Mouse (Mus musculus) layer of hippocampus, adult 18-20 months (tissue): ENCODE measurements at regions not wholly inside any gene's neighbourhood (a gene's known extent, or its start where the extent isn't known, plus 50 kb on each side); places are given as distances from the start of the nearest gene placed in this dataset.

Experiments
- DNase-seq, 2 experiments: peaks; one replicate each; pipeline ENCODE4 v3.0.0; 2022; ENCODE audit warnings: low spot score in 2 of 2

DNA sequence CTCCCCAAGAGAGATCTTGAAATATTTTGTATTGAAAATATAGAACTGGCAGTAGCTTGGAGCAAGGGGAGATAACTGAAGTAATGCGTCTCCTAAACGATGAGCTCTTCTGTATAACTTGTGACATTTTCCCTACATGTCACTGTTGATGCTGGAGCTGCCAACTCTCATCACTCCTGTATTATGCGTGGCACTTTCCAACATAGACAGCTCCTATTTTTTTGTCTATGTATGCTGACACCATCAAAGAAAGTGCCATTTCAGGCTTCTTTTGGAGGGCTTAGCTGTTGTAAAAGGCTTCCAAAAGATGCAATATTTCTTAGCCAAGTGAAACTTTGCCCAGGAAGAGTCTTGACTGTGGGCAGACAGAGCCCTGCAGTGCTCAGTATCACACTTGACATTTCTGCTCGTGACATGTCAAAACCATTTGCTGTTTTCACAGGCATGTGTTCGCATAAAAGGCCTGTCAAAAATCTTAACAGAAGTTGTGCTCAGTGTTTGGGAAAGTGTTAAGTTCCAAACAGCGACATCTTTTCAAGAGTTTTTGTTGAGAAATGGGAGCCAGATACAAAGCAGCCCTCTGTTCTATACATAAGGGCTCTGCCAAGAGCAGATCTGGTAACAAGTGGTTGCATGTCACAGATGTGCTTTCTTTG lies 53.6 kb upstream of the Otol1 start:
- peak in 1 of 2 experiments; percentile 31 for DNase-seq

DNA sequence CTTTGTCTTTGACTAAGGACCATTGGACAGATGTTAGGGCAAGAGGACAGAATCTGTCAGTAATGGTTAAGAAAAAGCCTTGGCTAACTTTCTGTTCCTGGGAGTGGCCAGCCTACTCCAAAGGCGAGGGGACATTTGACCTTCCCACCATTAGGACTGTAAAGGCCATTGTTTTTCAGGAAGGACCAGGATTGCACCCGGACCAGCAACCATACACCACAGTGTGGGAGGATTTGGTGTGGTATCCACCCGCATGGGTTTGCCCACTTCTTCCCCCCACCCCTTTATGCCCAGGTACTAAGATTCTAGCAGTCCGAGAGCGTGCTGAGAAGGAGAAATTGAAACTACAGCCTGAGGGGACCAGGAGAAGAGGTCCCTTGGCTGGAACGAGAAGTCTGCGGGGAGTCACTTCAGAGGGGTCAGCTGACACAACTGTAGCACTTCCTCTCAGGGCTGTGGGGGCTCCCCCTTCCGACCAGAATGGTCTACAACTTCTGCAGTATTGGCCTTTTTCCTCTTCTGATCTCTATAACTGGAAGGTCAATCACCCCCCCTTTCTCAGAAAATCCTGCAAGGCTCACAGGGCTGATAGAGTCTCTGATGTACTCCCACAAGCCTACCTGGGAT lies 63.2 kb upstream of the Sptssb start:
- no peak for DNase-seq

DNA sequence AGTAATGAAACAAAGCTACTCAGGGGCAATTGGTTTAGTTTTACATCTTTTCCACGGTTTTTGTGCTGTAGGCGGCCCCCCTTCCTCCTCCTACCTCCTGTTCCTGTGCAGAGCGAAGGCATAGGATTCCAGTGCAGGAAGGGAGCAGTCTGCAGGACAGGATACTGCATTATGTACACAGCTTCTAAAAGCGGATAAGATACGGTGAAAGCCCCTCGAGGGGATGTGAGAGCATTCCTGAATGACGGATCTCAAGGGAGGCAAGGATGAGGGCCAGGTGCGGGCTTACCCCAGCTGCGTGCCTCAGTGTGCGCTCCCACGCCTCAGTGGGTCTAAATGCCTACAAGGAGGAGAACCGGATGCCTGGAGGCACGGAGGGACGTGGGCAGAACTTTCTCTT lies 53.1 kb upstream of the Sptssb start:
- no peak for DNase-seq

DNA sequence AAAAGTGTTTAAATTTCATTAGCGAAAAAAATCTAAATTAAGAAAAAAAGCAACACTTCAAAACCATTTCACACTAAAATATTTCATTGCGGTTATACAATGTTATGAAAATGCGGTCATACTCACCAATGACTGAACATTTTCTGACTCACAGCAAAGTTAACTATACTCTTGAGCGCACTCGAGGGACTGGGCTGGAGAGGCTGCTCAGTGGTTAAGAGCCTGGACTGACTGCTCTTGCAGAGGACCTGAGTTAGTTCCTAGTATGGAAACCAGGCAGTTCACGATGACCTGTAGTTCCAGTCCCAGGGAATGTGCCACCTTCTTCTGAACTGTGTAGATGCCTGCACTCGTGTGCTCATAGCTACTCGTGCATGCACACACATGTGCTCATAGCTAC lies 50.3 kb upstream of the Sptssb start:
- DNase-seq, result no peak
